Mouse (Mus musculus) ES-E14 (cell line): ENCODE measurements around the gene Sorcs3.

Experiments used
- CHD2 ChIP-seq: IDR thresholded peaks from 2 replicates; pipeline ENCODE4 v1.6.1; 2014; ENCODE audit warnings: mild to moderate bottlenecking, low read depth, low read length, inconsistent platforms
- HCFC1 ChIP-seq: IDR thresholded peaks from 2 replicates; pipeline ENCODE4 v1.6.1; 2012; ENCODE audit warnings: low read length, inconsistent platforms, borderline replicate concordance; ENCODE audit not compliant: insufficient read depth
- MAFK ChIP-seq: IDR thresholded peaks from 2 replicates; pipeline ENCODE4 v1.6.1; 2014; ENCODE audit warnings: mild to moderate bottlenecking, low read depth, low read length, inconsistent platforms; ENCODE audit not compliant: insufficient read depth
- ZC3H11A ChIP-seq: IDR thresholded peaks from 2 replicates; pipeline ENCODE4 v1.6.1; 2012; ENCODE audit warnings: low read depth, mild to moderate bottlenecking, inconsistent platforms, low read length, borderline replicate concordance
- ZNF384 ChIP-seq: IDR thresholded peaks from 2 replicates; pipeline ENCODE4 v1.6.1; 2012; ENCODE audit warnings: low read depth, low read length, inconsistent platforms

- TF ChIP-seq HCFC1: no peak
- no peak for TF ChIP-seq ZNF384
- no peak for TF ChIP-seq MAFK
- no peak for TF ChIP-seq CHD2
- TF ChIP-seq ZC3H11A: no peak
Measured at GRCm38 (mm10) chr19:48533582-48533981, 327.8 kb downstream of the Sorcs3 start.
